Mouse (Mus musculus) lung, postnatal 0 days (tissue): Measurements from ENCODE around the gene Gas2l1. TPM values are rescaled to one million over a fixed set of nuclear protein-coding genes. Genes with fewer than 3 reads are reported as not detected.

Source experiments
- ATAC-seq: fragments of 200-750 bp; cut with Nextera tagmentation; 2 replicates; pipeline ENCODE4 v1.8.0; 2017; ENCODE audit warnings: moderate library complexity
- DNase-seq: peaks from one replicate; pipeline ENCODE4 v3.0.0-alpha.2; 2016; ENCODE audit warnings: low spot score
- H3K27ac ChIP-seq: fragments of 300-500 bp; sonication (generic); 2 replicates; pipeline ENCODE4 v1.5.1; 2014; ENCODE audit warnings: antibody characterized with exemption, mild to moderate bottlenecking, low read length, mixed read lengths
- H3K27me3 ChIP-seq: fragments of 300-500 bp; sonication (generic); replicated peaks from 2 replicates; pipeline ENCODE4 v1.6.1; 2014; ENCODE audit warnings: low read length, mixed read lengths; ENCODE audit not compliant: insufficient read depth
- H3K36me3 ChIP-seq: fragments of 300-500 bp; sonication (generic); 2 replicates; pipeline ENCODE4 v1.6.1; 2014; ENCODE audit warnings: low read length, mixed read lengths; ENCODE audit not compliant: insufficient read depth
- H3K4me1 ChIP-seq: fragments of 300-500 bp; sonication (generic); 2 replicates; pipeline ENCODE4 v1.6.1; 2014; ENCODE audit warnings: antibody characterized with exemption, low read depth, low read length, mixed read lengths; ENCODE audit not compliant: insufficient read depth
- H3K4me2 ChIP-seq: fragments of 300-500 bp; sonication (generic); replicated peaks from 2 replicates; pipeline ENCODE4 v1.6.1; 2014; ENCODE audit warnings: low read depth, mild to moderate bottlenecking, low read length, moderate library complexity, mixed read lengths
- H3K4me3 ChIP-seq: fragments of 300-500 bp; sonication (generic); 2 replicates; pipeline ENCODE4 v1.5.1; 2014; ENCODE audit warnings: low read depth, low read length
- H3K9ac ChIP-seq: fragments of 300-500 bp; sonication (generic); replicated peaks from 2 replicates; pipeline ENCODE4 v1.6.1; 2014; ENCODE audit warnings: low read depth, mild to moderate bottlenecking
- H3K9me3 ChIP-seq: fragments of 300-500 bp; sonication (generic); 2 replicates; pipeline ENCODE4 v1.6.1; 2016; ENCODE audit warnings: low read length, mixed read lengths
- CTCF ChIP-seq: IDR thresholded peaks from 2 replicates; pipeline ENCODE4 v1.5.1; 2016; ENCODE audit warnings: antibody characterized with exemption, mild to moderate bottlenecking
- EP300 ChIP-seq: IDR thresholded peaks from 2 replicates; pipeline ENCODE4 v1.6.1; 2016; ENCODE audit warnings: antibody characterized with exemption, mild to moderate bottlenecking, control low read depth
- WGBS: fragments of 180-500 bp; shearing (Covaris S2); extraction: QIAGEN DNeasy Blood & Tissue Kit; methylation state at CpG from one replicate; pipeline ENCODE4 v1.1.7; 2014; 5-methylcytosine and 5-hydroxymethylcytosine counted together
- polyA plus RNA-seq: library from polyadenylated mRNA; unstranded; fragments of >200 nt; fragmentation: Nextera tagmentation; extraction: Ambion mirVana; gene quantifications from 2 replicates; pipeline ENCODE4 v1.2.1, GENCODE M21; 2015

Gene Gas2l1
- polyA plus RNA-seq, 1 experiment from 2014 or later: 33.3 TPM

DNA sequence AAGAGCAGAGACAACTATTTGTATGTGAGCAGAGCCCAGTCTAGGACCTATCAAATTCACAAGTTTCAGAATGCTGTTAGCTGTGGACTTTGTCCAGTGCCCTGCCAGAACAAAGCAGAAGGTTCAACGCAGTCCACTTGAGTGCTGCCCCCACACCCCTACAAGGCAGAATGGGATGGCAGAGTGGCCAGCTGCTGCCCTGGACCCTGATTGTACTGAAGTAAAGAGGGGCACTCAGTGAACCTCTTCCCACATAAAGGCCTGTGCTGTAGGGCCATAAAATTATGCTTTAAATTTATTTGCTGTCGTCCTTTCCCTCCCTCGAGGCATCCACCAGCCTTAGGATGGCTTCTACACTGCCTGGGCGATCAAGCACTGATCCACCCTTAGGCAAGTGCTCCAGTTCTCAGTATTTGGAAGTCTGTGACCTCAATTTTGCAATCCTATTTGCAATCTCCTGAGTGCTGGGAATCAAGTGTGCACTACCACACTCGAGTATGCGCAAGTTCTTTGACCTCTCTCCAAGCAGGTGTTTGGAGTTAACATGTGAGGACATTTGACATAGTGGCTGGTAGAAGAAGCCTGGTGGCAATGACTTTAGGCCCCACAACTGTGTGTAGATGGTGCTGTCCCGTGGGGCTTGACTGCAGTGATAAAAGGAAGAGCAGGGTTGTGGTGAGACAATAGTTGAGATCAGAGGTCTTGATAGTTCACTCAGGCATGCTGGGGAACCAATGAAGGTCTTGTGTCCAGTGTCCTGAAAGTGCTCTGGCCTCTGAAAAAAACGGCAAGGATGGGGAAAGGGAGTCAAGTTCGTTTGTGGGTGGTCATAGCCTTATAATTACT, 3.2 kb upstream of the Gas2l1 start:
- no peak overlapping the region for H3K27ac ChIP-seq
- H3K9me3 ChIP-seq: no peaks in the 10 kb centered on the region
- peak; percentile 82 for DNase-seq
- peak; percentile 69 for TF ChIP-seq EP300
- TF ChIP-seq CTCF: no peak
- H3K27me3 ChIP-seq: no peaks in the 10 kb centered on the region
- H3K4me3 ChIP-seq: no peak overlapping the region
- H3K9ac ChIP-seq: no peak overlapping the region
- 66% methylated on average over 9 of the region's 9 CpGs for WGBS
- ATAC-seq: peak; percentile 45
- peaks cover 24% of the 10 kb centered on the region for H3K36me3 ChIP-seq
- peaks cover 13% of the 10 kb centered on the region for H3K4me1 ChIP-seq
- H3K4me2 ChIP-seq: no peak overlapping the region

DNA sequence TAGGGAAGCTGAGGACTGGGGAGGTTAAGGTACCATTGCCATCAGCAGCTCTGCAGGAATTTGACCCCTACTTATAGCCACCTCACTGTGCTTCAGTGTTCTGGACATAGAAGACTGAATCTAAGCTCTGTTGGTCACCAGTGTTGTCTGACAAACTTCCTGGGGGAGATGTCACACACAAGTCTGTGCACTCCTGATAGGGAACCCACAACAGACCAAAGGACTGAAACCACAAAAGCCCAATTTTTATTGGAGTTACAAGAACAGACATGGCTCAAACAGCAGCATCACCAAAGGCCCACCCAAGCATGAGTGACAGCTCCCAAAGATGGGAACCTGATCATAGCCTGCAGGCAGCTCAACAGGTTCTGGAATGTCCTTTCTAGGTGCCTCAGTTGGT, 1.9 kb upstream of the Gas2l1 start:
- H3K4me2 ChIP-seq: no peak overlapping the region
- 0 out of 2 replicates have a peak, but pooled peaks cover 5% of the 10 kb centered on the region for H3K27me3 ChIP-seq
- no peak overlapping the region for H3K4me3 ChIP-seq
- peaks cover 19% of the 10 kb centered on the region for H3K4me1 ChIP-seq
- no peak overlapping the region for H3K9ac ChIP-seq
- H3K27ac ChIP-seq: no peak overlapping the region
- ATAC-seq (no peak), DNase-seq (no peak)
- H3K9me3 ChIP-seq: no peaks in the 10 kb centered on the region
- no peak for TF ChIP-seq EP300
- TF ChIP-seq CTCF: no peak
- H3K36me3 ChIP-seq: peaks cover 12% of the 10 kb centered on the region

DNA sequence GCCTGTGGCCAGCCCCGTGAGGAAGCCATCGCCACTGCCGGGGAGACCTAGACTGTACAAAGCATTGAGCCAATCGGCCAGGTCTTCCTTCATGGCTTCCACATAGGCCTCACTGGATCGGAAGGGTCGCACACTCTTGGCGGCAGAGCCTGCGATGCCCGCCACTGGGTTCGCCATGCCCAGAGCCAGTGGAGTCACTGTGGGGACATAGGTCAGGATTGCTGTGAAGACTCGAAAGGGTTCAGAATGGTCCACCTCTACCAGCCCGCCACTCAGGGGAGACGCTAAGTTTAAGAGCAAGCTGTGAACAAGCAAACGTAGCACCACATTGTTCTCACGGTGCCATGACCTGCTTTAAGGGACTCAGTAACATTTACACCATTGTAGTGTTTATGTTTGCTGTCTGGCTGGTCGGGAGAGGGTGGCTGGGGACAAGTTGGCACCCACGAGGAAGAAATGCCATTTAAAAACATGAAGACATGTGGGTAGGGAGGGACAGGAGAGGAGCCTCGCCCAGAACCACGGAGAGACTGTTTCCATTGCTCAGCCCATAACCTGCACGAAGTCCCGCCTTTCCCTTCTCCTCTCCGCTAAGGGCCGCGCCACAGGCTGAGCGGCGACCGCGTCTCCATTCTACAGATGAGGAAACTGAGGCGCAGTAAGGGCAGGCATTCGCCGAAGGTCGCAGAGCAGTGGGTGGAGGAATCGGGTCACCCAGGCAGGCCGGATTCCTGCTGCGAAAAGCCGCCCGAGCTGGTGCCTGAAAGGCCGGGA, 658 bp downstream of the Gas2l1 start:
- H3K36me3 ChIP-seq: peaks cover 10% of the 10 kb centered on the region; the same call in 1 of the 2 replicates
- peaks cover 24% of the 10 kb centered on the region for H3K27me3 ChIP-seq
- no peaks in the 10 kb centered on the region for H3K9me3 ChIP-seq
- ATAC-seq (no peak), DNase-seq (peak; percentile 57)
- H3K4me2 ChIP-seq: peak overlapping the region; percentile 88
- no peak for TF ChIP-seq CTCF
- TF ChIP-seq EP300: no peak
- peaks cover 32% of the 10 kb centered on the region for H3K4me1 ChIP-seq
- peak overlapping the region; percentile 60 for H3K4me3 ChIP-seq
- no peak overlapping the region; the same call in 1 of the 2 replicates for H3K27ac ChIP-seq
- whole genome bisulfite sequencing: 15% methylated on average over 36 of the region's 38 CpGs
- H3K9ac ChIP-seq: peak overlapping the region; percentile 48

DNA sequence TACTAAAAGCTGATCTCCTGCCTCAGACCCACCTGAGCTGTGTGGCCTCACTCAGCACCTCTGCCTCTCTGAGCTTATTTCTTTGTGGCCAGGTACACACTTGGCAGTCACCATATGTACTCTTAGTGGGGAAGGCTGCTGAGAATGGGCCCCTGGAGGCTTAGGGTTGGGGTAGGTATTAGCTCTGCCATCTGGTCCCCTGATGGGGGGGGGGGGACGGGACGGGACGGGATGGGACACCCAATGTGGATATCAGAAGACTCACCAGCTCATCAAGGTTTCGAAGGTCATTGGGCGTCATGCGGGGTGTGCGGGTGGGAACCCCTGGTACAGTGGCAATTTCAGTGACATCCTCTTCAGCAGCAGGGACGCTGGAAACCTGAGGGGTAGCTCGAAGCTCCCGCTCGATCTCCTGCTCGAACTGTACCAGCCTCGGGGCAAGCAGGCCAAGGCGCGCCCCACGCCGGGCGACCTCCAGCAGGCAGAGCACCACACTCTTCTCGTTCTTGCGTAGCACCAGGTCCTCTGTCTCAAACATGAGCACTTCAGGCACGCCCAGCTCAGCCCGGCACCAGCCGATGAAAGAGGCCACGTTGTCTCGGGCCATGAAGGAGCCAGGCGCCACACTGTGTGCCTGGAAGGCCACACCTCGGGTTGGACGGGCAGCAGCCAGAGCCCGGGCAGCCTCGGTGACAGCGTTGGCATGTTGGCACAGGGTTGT, 1.4 kb downstream of the Gas2l1 start:
- Histone ChIP-seq H3K9me3 (no peaks in the 10 kb centered on the region), H3K36me3 (peaks cover 10% of the 10 kb centered on the region; the same call in 1 of the 2 replicates), H3K4me3 (peak overlapping the region; percentile 60; the same call in 1 of the 2 replicates), H3K27me3 (peaks cover 31% of the 10 kb centered on the region), H3K4me1 (peaks cover 37% of the 10 kb centered on the region), H3K27ac (no peak overlapping the region), H3K4me2 (peak overlapping the region; percentile 88), H3K9ac (no peak overlapping the region)
- WGBS: 63% methylated on average over 31 of the region's 31 CpGs
- TF ChIP-seq EP300 (no peak), CTCF (no peak)
- ATAC-seq (no peak), DNase-seq (peak; percentile 34)

DNA sequence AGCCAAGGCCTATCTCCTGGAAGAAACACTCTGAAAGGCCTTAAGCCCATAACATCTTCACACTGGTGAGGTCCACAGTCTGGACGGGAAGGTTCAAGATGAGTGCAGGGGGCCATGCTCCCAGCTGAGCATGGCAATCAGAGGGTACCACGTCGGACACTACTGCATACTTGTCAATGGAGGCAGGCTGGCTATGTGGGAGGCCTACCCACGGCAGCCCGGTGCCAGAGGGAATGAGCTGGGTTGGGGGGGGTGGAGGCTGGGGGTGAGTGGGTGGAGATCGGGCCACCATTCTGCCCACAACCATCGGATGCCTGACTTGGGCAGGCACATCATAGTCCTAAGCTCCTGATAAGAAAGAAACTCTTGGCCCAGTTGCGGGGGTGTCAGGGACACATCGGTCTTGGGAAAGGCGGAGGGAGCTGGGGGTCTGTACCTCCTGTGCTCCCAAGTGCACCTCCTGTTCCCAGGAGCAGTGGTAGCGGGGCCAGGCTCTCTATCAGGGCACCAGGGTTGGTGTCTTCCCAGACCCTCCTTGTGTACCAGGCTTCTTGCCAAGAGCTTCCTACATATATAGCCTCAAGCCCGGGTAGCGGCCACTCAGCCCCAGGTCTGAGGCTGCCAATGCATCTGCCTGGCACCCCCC, 2.1 kb downstream of the Gas2l1 start:
- WGBS: 75% methylated on average over 13 of the region's 13 CpGs
- Histone ChIP-seq H3K27ac (no peak overlapping the region), H3K36me3 (peaks cover 4% of the 10 kb centered on the region; the same call in 1 of the 2 replicates), H3K27me3 (peaks cover 33% of the 10 kb centered on the region), H3K9me3 (no peaks in the 10 kb centered on the region), H3K4me2 (no peak overlapping the region), H3K4me3 (no peak overlapping the region), H3K4me1 (peaks cover 42% of the 10 kb centered on the region), H3K9ac (no peak overlapping the region)
- TF ChIP-seq CTCF (no peak), EP300 (no peak)
- DNase-seq: no peak
- no peak for ATAC-seq
